Mouse (Mus musculus) forebrain, embryonic 14.5 days (tissue): ENCODE data around the gene Gm21970. TPM values are rescaled to one million over a fixed set of nuclear protein-coding genes. Genes with fewer than 3 reads are reported as not detected.

Source experiments
- ATAC-seq: fragments of 200-750 bp; cut with Nextera tagmentation; 2 replicates; pipeline ENCODE4 v1.8.0; 2017; ENCODE audit warnings: mild to moderate bottlenecking, moderate library complexity
- DNase-seq: peaks from one replicate; pipeline ENCODE4 v3.0.0-alpha.2; 2015; ENCODE audit warnings: low spot score
- H3K27ac ChIP-seq: fragments of 300-500 bp; sonication (generic); 2 replicates; pipeline ENCODE4 v1.5.1; 2014; ENCODE audit warnings: low read depth, mild to moderate bottlenecking, control low read depth, low read length, moderate library complexity
- H3K27me3 ChIP-seq: fragments of 300-500 bp; sonication (generic); replicated peaks from 2 replicates; pipeline ENCODE4 v1.6.1; 2014; ENCODE audit warnings: low read length, control low read depth, mixed read lengths; ENCODE audit not compliant: control insufficient read depth, insufficient read depth
- H3K36me3 ChIP-seq: fragments of 300-500 bp; sonication (generic); 2 replicates; pipeline ENCODE4 v1.6.1; 2014; ENCODE audit warnings: low read length, control low read depth; ENCODE audit not compliant: control insufficient read depth, insufficient read depth
- H3K4me1 ChIP-seq: fragments of 300-500 bp; sonication (generic); 2 replicates; pipeline ENCODE4 v1.6.1; 2014; ENCODE audit warnings: antibody characterized with exemption, low read length, control low read depth; ENCODE audit not compliant: control insufficient read depth, insufficient read depth
- H3K4me2 ChIP-seq: fragments of 300-500 bp; sonication (generic); 2 replicates; pipeline ENCODE4 v1.6.1; 2014; ENCODE audit warnings: mild to moderate bottlenecking, control low read depth, low read length
- H3K4me3 ChIP-seq: fragments of 300-500 bp; sonication (generic); 2 replicates; pipeline ENCODE4 v1.5.1; 2014; ENCODE audit warnings: low read depth, low read length, control low read depth
- H3K9ac ChIP-seq: fragments of 300-500 bp; sonication (generic); 2 replicates; pipeline ENCODE4 v1.6.1; 2014; ENCODE audit warnings: mild to moderate bottlenecking, low read length, control low read depth, moderate library complexity
- H3K9me3 ChIP-seq: fragments of 300-500 bp; sonication (generic); replicated peaks from 2 replicates; pipeline ENCODE4 v1.6.1; 2016; ENCODE audit warnings: low read length, control low read depth, mixed read lengths; ENCODE audit not compliant: control insufficient read depth
- WGBS: fragments of 180-500 bp; shearing (Covaris S2); extraction: QIAGEN DNeasy Blood & Tissue Kit; methylation state at CpG from one replicate; pipeline ENCODE4 v1.1.7; 2014; 5-methylcytosine and 5-hydroxymethylcytosine counted together
- polyA plus RNA-seq: library from polyadenylated mRNA; unstranded; fragments of >200 nt; fragmentation: Nextera tagmentation; extraction: Ambion mirVana; gene quantifications from 2 replicates; pipeline ENCODE4 v1.2.1, GENCODE M21; 2014

Gm21970 gene
- polyA plus RNA-seq, 1 experiment from 2014 or later, result not detected

- H3K9me3 ChIP-seq, result no peaks in the 10 kb centered on the region
- H3K4me1 ChIP-seq, result peaks cover under 1% of the 10 kb centered on the region; the same call in 1 of the 2 replicates
- no peak for DNase-seq
- H3K36me3 ChIP-seq, result no peaks in the 10 kb centered on the region
- H3K27ac ChIP-seq, result no peak overlapping the region
- WGBS, result 81% methylated on average over 5 of the region's 5 CpGs
- peaks cover 18% of the 10 kb centered on the region for H3K27me3 ChIP-seq
- no peak overlapping the region for H3K9ac ChIP-seq
- no peak overlapping the region for H3K4me3 ChIP-seq
- no peak overlapping the region for H3K4me2 ChIP-seq
- no peak for ATAC-seq
These were observed 37.9 kb upstream of the Gm21970 start for GRCm38 (mm10) chr16:91353638-91354037.

GRCm38 (mm10) chr16:91354599-91354998 is 36.9 kb upstream of the Gm21970 start:
- H3K4me2 ChIP-seq, result no peak overlapping the region
- no peak for DNase-seq
- no peaks in the 10 kb centered on the region for H3K9me3 ChIP-seq
- no peak overlapping the region for H3K27ac ChIP-seq
- no peak overlapping the region for H3K9ac ChIP-seq
- no peak overlapping the region for H3K4me3 ChIP-seq
- no peaks in the 10 kb centered on the region for H3K4me1 ChIP-seq
- no peaks in the 10 kb centered on the region for H3K36me3 ChIP-seq
- WGBS, result 85% methylated on average over 4 of the region's 4 CpGs
- H3K27me3 ChIP-seq, result peaks cover 18% of the 10 kb centered on the region
- ATAC-seq, result no peak

- Histone ChIP-seq H3K9me3 (no peaks in the 10 kb centered on the region), H3K36me3 (no peaks in the 10 kb centered on the region), H3K9ac (no peak overlapping the region), H3K4me1 (no peaks in the 10 kb centered on the region), H3K27me3 (peaks cover 18% of the 10 kb centered on the region), H3K27ac (no peak overlapping the region), H3K4me2 (no peak overlapping the region), H3K4me3 (no peak overlapping the region)
- WGBS, result 81% methylated on average over 12 of the region's 12 CpGs
- ATAC-seq (no peak), DNase-seq (no peak)
These were observed 36.4 kb upstream of the Gm21970 start for GRCm38 (mm10) chr16:91355160-91355559.

GRCm38 (mm10) chr16:91356760-91357525 is 34.6 kb upstream of the Gm21970 start:
- no peak overlapping the region for H3K27ac ChIP-seq
- no peak overlapping the region for H3K4me2 ChIP-seq
- no peaks in the 10 kb centered on the region for H3K36me3 ChIP-seq
- no peak for DNase-seq
- no peaks in the 10 kb centered on the region for H3K4me1 ChIP-seq
- no peak overlapping the region for H3K9ac ChIP-seq
- WGBS, result 72% methylated on average over 10 of the region's 10 CpGs
- H3K9me3 ChIP-seq, result no peaks in the 10 kb centered on the region
- no peak overlapping the region for H3K4me3 ChIP-seq
- no peak for ATAC-seq
- 0 out of 2 replicates have a peak, but pooled peaks cover 14% of the 10 kb centered on the region for H3K27me3 ChIP-seq

GRCm38 (mm10) chr16:91357526-91357900 is 34.0 kb upstream of the Gm21970 start:
- Histone ChIP-seq H3K27me3 (0 out of 2 replicates have a peak, but pooled peaks cover 12% of the 10 kb centered on the region), H3K27ac (no peak overlapping the region), H3K4me2 (no peak overlapping the region), H3K4me1 (no peaks in the 10 kb centered on the region), H3K4me3 (no peak overlapping the region), H3K36me3 (no peaks in the 10 kb centered on the region), H3K9me3 (no peaks in the 10 kb centered on the region), H3K9ac (no peak overlapping the region)
- no peak for ATAC-seq
- 61% methylated on average over 10 of the region's 10 CpGs for WGBS
- no peak for DNase-seq

- no peak overlapping the region for H3K27ac ChIP-seq
- ATAC-seq (peak; percentile 81), DNase-seq (peak; percentile 93)
- H3K4me3 ChIP-seq, result no peak overlapping the region
- 0 out of 2 replicates have a peak, but pooled peaks cover 4% of the 10 kb centered on the region for H3K27me3 ChIP-seq
- no peak overlapping the region for H3K9ac ChIP-seq
- WGBS, result 36% methylated on average over 8 of the region's 8 CpGs
- H3K4me1 ChIP-seq, result no peaks in the 10 kb centered on the region
- H3K36me3 ChIP-seq, result no peaks in the 10 kb centered on the region
- H3K4me2 ChIP-seq, result no peak overlapping the region
- H3K9me3 ChIP-seq, result no peaks in the 10 kb centered on the region
These were observed 33.0 kb upstream of the Gm21970 start for GRCm38 (mm10) chr16:91358555-91358954.

GRCm38 (mm10) chr16:91359531-91359930 is 32.0 kb upstream of the Gm21970 start:
- 97% methylated on average over 13 of the region's 13 CpGs for WGBS
- no peak for ATAC-seq
- no peak overlapping the region for H3K4me2 ChIP-seq
- H3K9me3 ChIP-seq, result no peaks in the 10 kb centered on the region
- H3K9ac ChIP-seq, result no peak overlapping the region
- DNase-seq, result no peak
- H3K4me3 ChIP-seq, result no peak overlapping the region
- H3K36me3 ChIP-seq, result no peaks in the 10 kb centered on the region
- H3K4me1 ChIP-seq, result no peaks in the 10 kb centered on the region
- no peaks in the 10 kb centered on the region for H3K27me3 ChIP-seq
- no peak overlapping the region for H3K27ac ChIP-seq

- H3K4me3 ChIP-seq, result no peak overlapping the region
- H3K27ac ChIP-seq, result no peak overlapping the region
- no peak overlapping the region for H3K9ac ChIP-seq
- DNase-seq (no peak), ATAC-seq (no peak)
- no peaks in the 10 kb centered on the region for H3K9me3 ChIP-seq
- no peaks in the 10 kb centered on the region for H3K27me3 ChIP-seq
- 74% methylated on average over 3 of the region's 3 CpGs for WGBS
- H3K4me2 ChIP-seq, result no peak overlapping the region
- H3K36me3 ChIP-seq, result no peaks in the 10 kb centered on the region
- no peaks in the 10 kb centered on the region for H3K4me1 ChIP-seq
These were observed 31.4 kb upstream of the Gm21970 start for GRCm38 (mm10) chr16:91360162-91360561.

GRCm38 (mm10) chr16:91362006-91362405 is 29.5 kb upstream of the Gm21970 start:
- 75% methylated on average over 2 of the region's 2 CpGs for WGBS
- Histone ChIP-seq H3K4me3 (no peak overlapping the region), H3K9me3 (no peaks in the 10 kb centered on the region), H3K9ac (no peak overlapping the region), H3K4me2 (no peak overlapping the region), H3K27me3 (no peaks in the 10 kb centered on the region), H3K27ac (no peak overlapping the region), H3K36me3 (no peaks in the 10 kb centered on the region), H3K4me1 (no peaks in the 10 kb centered on the region)
- ATAC-seq, result no peak
- no peak for DNase-seq
